Mouse (Mus musculus) embryonic facial prominence, embryonic 14.5 days (tissue): ENCODE results near the gene Mia. TPM values are rescaled to one million over a fixed set of nuclear protein-coding genes. Genes with fewer than 3 reads are reported as not detected.

Source experiments
- ATAC-seq: fragments of 200-750 bp; cut with Nextera tagmentation; 2 replicates; pipeline ENCODE4 v1.8.0; 2017; ENCODE audit warnings: low read depth, moderate number of reproducible peaks, moderate TSS enrichment
- DNase-seq: peaks from one replicate; pipeline ENCODE4 v3.0.0-alpha.2; 2015; ENCODE audit warnings: low spot score
- H3K27ac ChIP-seq: fragments of 300-500 bp; sonication (generic); replicated peaks from 2 replicates; pipeline ENCODE4 v1.5.1; 2014; ENCODE audit warnings: low read depth, mild to moderate bottlenecking, low read length, moderate library complexity
- H3K27me3 ChIP-seq: fragments of 300-500 bp; sonication (generic); replicated peaks from 2 replicates; pipeline ENCODE4 v1.6.1; 2014; ENCODE audit warnings: low read length; ENCODE audit not compliant: control insufficient read depth, insufficient read depth
- H3K36me3 ChIP-seq: fragments of 300-500 bp; sonication (generic); 2 replicates; pipeline ENCODE4 v1.6.1; 2014; ENCODE audit warnings: low read length, mixed read lengths; ENCODE audit not compliant: control insufficient read depth, insufficient read depth
- H3K4me1 ChIP-seq: fragments of 300-500 bp; sonication (generic); 2 replicates; pipeline ENCODE4 v1.6.1; 2014; ENCODE audit warnings: antibody characterized with exemption, low read length; ENCODE audit not compliant: control insufficient read depth, insufficient read depth
- H3K4me2 ChIP-seq: fragments of 300-500 bp; sonication (generic); 2 replicates; pipeline ENCODE4 v1.6.1; 2014; ENCODE audit warnings: low read depth, mild to moderate bottlenecking, low read length, moderate library complexity, mixed read lengths
- H3K4me3 ChIP-seq: fragments of 300-500 bp; sonication (generic); 2 replicates; pipeline ENCODE4 v1.5.1; 2014; ENCODE audit warnings: low read depth, mild to moderate bottlenecking, low read length
- H3K9ac ChIP-seq: fragments of 300-500 bp; sonication (generic); 2 replicates; pipeline ENCODE4 v1.6.1; 2014; ENCODE audit warnings: low read depth, mild to moderate bottlenecking, low read length, moderate library complexity, mixed read lengths
- H3K9me3 ChIP-seq: fragments of 300-500 bp; sonication (generic); 2 replicates; pipeline ENCODE4 v1.6.1; 2016; ENCODE audit warnings: low read length; ENCODE audit not compliant: control insufficient read depth
- WGBS: fragments of 180-500 bp; shearing (Covaris S2); extraction: QIAGEN DNeasy Blood & Tissue Kit; methylation state at CpG from one replicate; pipeline ENCODE4 v1.1.7; 2014; 5-methylcytosine and 5-hydroxymethylcytosine counted together
- polyA plus RNA-seq: library from polyadenylated mRNA; unstranded; fragments of >200 nt; fragmentation: Nextera tagmentation; extraction: Ambion mirVana; gene quantifications from 2 replicates; pipeline ENCODE4 v1.2.1, GENCODE M21; 2014

Mia gene
- polyA plus RNA-seq, 1 experiment from 2014 or later = 102 TPM

GRCm38 (mm10) chr7:27166614-27167474, 14.1 kb downstream of the Mia start, which contains the start of gene Egln2:
TSS of gene Egln2 (minus strand) at chr7:27166802.
- peaks cover 43% of the 10 kb centered on the region for H3K36me3 ChIP-seq

GRCm38 (mm10) chr7:27166229-27166613, 14.7 kb downstream of the Mia start:
- WGBS = under 1% methylated on average over 17 of the region's 43 CpGs
- Histone ChIP-seq H3K4me3 (peak overlapping the region; percentile 69), H3K4me1 (peaks cover 23% of the 10 kb centered on the region), H3K27me3 (no peaks in the 10 kb centered on the region), H3K9me3 (no peaks in the 10 kb centered on the region), H3K4me2 (peak overlapping the region; percentile 69), H3K27ac (peak overlapping the region; percentile 97), H3K36me3 (peaks cover 44% of the 10 kb centered on the region), H3K9ac (peak overlapping the region; percentile 90)
- DNase-seq (peak; percentile 89), ATAC-seq (peak; percentile 70)

More at GRCm38 (mm10) chr7:27166614-27167474, 14.1 kb downstream of the Mia start, which contains the start of gene Egln2:
- Histone ChIP-seq H3K4me3 (peak within 1 kb of the TSS; percentile 69), H3K27ac (peak within 1 kb of the TSS; percentile 97), H3K9ac (peak within 1 kb of the TSS; percentile 90), H3K4me2 (peak within 1 kb of the TSS; percentile 69), H3K4me1 (peaks cover 20% of the 10 kb centered on the region), H3K9me3 (no peaks in the 10 kb centered on the region), H3K27me3 (no peaks in the 10 kb centered on the region)
- DNase-seq (peak; percentile 96), ATAC-seq (peak; percentile 88)
- 2% methylated on average over 51 of the region's 61 CpGs for WGBS

GRCm38 (mm10) chr7:27165696-27166095, 15.3 kb downstream of the Mia start:
- DNase-seq (no peak), ATAC-seq (no peak)
- Histone ChIP-seq H3K9me3 (no peaks in the 10 kb centered on the region), H3K27me3 (no peaks in the 10 kb centered on the region), H3K4me1 (peaks cover 23% of the 10 kb centered on the region), H3K4me3 (peak overlapping the region; percentile 69), H3K9ac (peak overlapping the region; percentile 90), H3K36me3 (peaks cover 42% of the 10 kb centered on the region), H3K27ac (peak overlapping the region; percentile 97), H3K4me2 (peak overlapping the region; percentile 69)
- WGBS = 3% methylated on average over 8 of the region's 8 CpGs

- no peaks in the 10 kb centered on the region for H3K27me3 ChIP-seq
- DNase-seq (no peak), ATAC-seq (no peak)
- no peaks in the 10 kb centered on the region for H3K9me3 ChIP-seq
- no peak overlapping the region for H3K27ac ChIP-seq
- H3K4me3 ChIP-seq = peak overlapping the region; percentile 69
- H3K4me2 ChIP-seq = peak overlapping the region; percentile 69
- WGBS = 75% methylated on average over 20 of the region's 23 CpGs
- peaks cover 27% of the 10 kb centered on the region for H3K4me1 ChIP-seq
- peaks cover 37% of the 10 kb centered on the region for H3K36me3 ChIP-seq
- peak overlapping the region; percentile 90 for H3K9ac ChIP-seq
Measured at GRCm38 (mm10) chr7:27165007-27165655, 15.8 kb downstream of the Mia start.

- Histone ChIP-seq H3K9me3 (no peaks in the 10 kb centered on the region), H3K4me2 (peak overlapping the region; percentile 69), H3K4me1 (peaks cover 30% of the 10 kb centered on the region), H3K27ac (no peak overlapping the region), H3K27me3 (no peaks in the 10 kb centered on the region), H3K36me3 (peaks cover 38% of the 10 kb centered on the region), H3K9ac (peak overlapping the region; percentile 90), H3K4me3 (peak overlapping the region; percentile 69; the same call in 1 of the 2 replicates)
- ATAC-seq (no peak), DNase-seq (no peak)
- 81% methylated on average over 32 of the region's 33 CpGs for WGBS
Measured at GRCm38 (mm10) chr7:27164112-27164947, 16.6 kb downstream of the Mia start.

- DNase-seq (no peak), ATAC-seq (no peak)
- H3K4me2 ChIP-seq = peak overlapping the region; percentile 69; the same call in 1 of the 2 replicates
- peaks cover 47% of the 10 kb centered on the region for H3K36me3 ChIP-seq
- H3K4me3 ChIP-seq = no peak overlapping the region
- no peaks in the 10 kb centered on the region for H3K27me3 ChIP-seq
- H3K27ac ChIP-seq = no peak overlapping the region
- no peaks in the 10 kb centered on the region for H3K9me3 ChIP-seq
- 70% methylated on average over 5 of the region's 5 CpGs for WGBS
- 0 out of 2 replicates have a peak overlapping the region, but pooled peaks have one; percentile 90 for H3K9ac ChIP-seq
- peaks cover 30% of the 10 kb centered on the region for H3K4me1 ChIP-seq
Measured at GRCm38 (mm10) chr7:27163450-27163805, 17.5 kb downstream of the Mia start.

GRCm38 (mm10) chr7:27162780-27163449, 18.0 kb downstream of the Mia start:
- DNase-seq = no peak
- H3K4me1 ChIP-seq = peaks cover 30% of the 10 kb centered on the region
- H3K9me3 ChIP-seq = no peaks in the 10 kb centered on the region
- ATAC-seq = no peak
- no peak overlapping the region for H3K4me3 ChIP-seq
- H3K27ac ChIP-seq = no peak overlapping the region
- peaks cover 52% of the 10 kb centered on the region for H3K36me3 ChIP-seq
- WGBS = 73% methylated on average over 5 of the region's 5 CpGs
- H3K9ac ChIP-seq = 0 out of 2 replicates have a peak overlapping the region, but pooled peaks have one; percentile 90
- peak overlapping the region; percentile 69; the same call in 1 of the 2 replicates for H3K4me2 ChIP-seq
- H3K27me3 ChIP-seq = no peaks in the 10 kb centered on the region
